Mouse (Mus musculus) heart, postnatal 0 days (tissue): ENCODE results near the gene Lgsn.

Source experiments
- CTCF ChIP-seq: IDR thresholded peaks from 2 replicates; pipeline ENCODE4 v1.5.1; 2016; ENCODE audit warnings: antibody characterized with exemption, control low read depth, low read depth
- EP300 ChIP-seq: IDR thresholded peaks from 2 replicates; pipeline ENCODE4 v1.6.1; 2016; ENCODE audit warnings: antibody characterized with exemption, low read depth

DNA sequence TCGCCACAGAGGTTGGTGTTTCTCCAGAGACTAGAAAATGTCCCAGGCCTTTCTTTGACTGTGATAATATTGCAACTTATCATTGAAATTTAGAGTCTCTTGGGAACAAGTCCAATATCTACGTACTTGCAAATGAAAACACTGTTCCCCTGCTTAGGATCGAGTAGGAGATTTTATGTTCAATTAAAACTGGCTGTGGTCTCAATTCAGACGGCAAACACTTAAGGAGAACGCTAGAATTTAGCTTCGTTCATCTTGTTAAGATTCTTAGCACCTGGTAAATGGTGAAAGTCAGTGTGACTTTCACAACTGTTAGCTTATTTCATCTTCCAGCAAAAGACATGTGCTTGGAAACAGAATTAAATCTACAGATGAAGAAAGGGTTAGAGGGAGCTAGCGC lies 29.1 kb downstream of the Lgsn start:
- TF ChIP-seq CTCF, result no peak
- TF ChIP-seq EP300, result no peak
